Mouse (Mus musculus) spleen, adult 2 months (tissue): ENCODE results near the gene Mrps35.

Source experiments
- CTCF ChIP-seq: fragments of 200-500 bp; IDR thresholded peaks from 2 replicates; pipeline ENCODE4 v1.5.1; 2011; ENCODE audit warnings: mild to moderate bottlenecking, inconsistent platforms; ENCODE audit not compliant: insufficient read depth, insufficient read length, insufficient replicate concordance; ENCODE audit errors: extremely low read depth
- POLR2A ChIP-seq: fragments of 200-500 bp; IDR thresholded peaks from 2 replicates; pipeline ENCODE4 v1.6.1; 2011; ENCODE audit warnings: low read depth, low read length, inconsistent platforms

DNA sequence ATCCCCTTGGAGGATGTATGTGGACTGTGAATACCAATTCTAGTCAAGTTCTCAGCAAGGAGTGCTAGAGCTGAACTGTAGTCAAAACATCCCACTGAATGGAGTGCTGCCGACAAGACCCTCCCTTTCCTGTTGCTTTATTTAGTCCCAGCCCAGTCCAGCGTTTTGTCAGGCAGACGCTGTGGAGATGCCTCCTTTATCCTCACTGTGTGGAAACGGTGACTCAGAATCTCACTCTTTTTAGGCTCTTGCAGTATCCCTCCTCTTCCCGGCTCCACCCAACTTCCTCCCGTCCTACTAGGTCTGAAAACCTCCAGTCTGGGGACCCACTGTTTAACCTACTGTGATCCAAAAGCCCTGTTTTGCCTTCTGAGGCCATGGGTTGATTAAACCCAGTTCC lies 78.8 kb downstream of the Mrps35 start:
- TF ChIP-seq CTCF = no peak
- TF ChIP-seq POLR2A = no peak
